Mouse (Mus musculus): Measurements from ENCODE around the gene Usp54.
"Not testable (repeated sequence)": the region's sequence is repeated elsewhere in the genome, so short reads cannot be mapped to it uniquely, and the experiment has no call there.

Gene Usp54

GRCm38 (mm10) chr14:20610146-20610545 is 30.7 kb downstream of the Usp54 start:
- no peak for DNase-seq (ENCODE audit: low spot score)

GRCm38 (mm10) chr14:20609519-20609918 is 31.3 kb downstream of the Usp54 start:
- no peak for DNase-seq (ENCODE audit: low spot score)

DNA sequence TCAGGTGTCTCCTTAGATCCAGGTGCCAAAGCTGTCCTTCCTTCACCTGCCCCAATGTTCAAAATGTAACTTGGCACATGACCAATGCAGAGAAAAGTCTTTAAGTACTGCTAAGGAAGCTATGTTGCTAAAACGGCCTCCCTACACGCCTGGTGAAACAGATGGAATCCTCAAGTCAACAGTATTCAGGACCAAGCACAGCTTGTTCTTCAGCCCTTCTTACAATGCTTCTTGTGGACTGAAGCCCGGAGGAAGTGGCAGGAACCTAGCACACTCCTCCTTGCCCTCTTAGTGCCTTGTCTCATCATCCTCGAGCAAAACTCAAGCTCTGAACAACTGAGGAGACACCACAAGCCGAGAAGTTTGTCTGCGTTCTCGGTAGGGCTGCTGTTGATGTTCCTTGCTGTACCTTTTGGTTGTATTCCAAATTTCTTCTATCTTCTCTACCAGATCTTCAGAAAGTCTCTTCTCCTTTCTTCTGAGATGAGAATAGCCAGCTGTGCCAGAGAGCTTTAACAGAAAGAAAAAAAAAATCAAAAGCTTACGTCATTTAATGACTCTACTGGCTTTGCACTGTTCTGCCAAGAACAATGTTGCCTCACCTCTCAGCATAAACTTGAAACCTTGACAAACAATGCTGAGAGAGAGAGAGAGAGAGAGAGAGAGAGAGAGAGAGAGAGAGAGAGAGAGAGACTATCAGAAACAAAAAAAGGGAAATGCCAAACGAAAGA is 33.3 kb downstream of the Usp54 start:
- peak; percentile 7 for DNase-seq (ENCODE audit: low spot score)

GRCm38 (mm10) chr14:20601287-20601686 is 39.6 kb downstream of the Usp54 start:
- no peak for DNase-seq (ENCODE audit: low spot score)

DNA sequence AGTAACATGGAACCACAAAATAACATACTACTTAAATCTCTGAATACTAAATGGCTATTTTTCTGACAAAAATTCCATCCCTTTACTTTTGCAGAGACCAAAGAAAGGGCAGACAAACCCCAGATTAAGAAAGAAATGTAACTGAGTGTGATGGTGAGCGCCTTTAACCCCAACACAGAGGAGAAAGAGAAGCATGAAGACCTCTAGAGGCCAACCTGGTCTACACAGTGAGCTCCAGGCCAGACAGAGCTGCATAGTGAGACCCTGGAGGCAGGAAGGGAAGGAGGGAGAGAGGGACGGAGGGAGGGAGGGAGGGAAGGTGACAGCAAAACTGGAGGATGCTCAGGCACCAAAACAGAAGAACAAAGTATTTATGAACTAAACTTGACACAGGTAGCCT is 40.7 kb downstream of the Usp54 start:
- DNase-seq (ENCODE audit: low spot score) = no peak

GRCm38 (mm10) chr14:20599542-20599941 is 41.3 kb downstream of the Usp54 start:
- DNase-seq (ENCODE audit: low spot score) = no peak

GRCm38 (mm10) chr14:20595781-20596180 is 45.1 kb downstream of the Usp54 start:
- DNase-seq (ENCODE audit: low spot score) = no peak

- no peak for DNase-seq (ENCODE audit: low spot score)
Measured at GRCm38 (mm10) chr14:20587458-20587857, 53.4 kb downstream of the Usp54 start.

DNA sequence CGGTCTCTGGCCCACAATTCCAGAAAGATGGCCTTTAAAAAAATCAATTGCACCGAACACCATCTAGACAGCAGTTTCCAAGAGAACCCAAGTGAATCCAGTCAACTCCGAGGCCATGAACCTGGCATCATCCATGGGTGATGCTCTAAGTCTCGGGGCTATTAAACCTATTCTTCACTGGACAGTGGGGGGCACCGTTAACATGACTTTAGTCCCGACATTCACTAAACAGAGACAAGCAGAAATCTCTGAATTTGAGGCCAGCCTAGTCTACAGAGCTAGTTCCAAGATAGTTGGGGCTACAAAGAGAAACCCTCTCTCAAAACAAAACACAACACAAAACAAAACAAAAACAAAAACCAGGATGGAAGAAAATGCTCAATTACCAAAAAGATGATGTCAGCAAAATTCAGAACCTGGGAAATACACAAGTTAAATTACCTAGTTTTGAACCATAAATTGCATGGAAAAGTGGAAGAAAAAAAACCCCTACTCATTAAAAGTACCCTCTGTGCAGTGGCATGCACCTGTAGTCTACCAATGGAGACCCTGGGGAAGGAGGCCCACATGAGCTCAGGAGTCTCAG is 61.9 kb downstream of the Usp54 start:
- no peak for DNase-seq (ENCODE audit: low spot score)

DNA sequence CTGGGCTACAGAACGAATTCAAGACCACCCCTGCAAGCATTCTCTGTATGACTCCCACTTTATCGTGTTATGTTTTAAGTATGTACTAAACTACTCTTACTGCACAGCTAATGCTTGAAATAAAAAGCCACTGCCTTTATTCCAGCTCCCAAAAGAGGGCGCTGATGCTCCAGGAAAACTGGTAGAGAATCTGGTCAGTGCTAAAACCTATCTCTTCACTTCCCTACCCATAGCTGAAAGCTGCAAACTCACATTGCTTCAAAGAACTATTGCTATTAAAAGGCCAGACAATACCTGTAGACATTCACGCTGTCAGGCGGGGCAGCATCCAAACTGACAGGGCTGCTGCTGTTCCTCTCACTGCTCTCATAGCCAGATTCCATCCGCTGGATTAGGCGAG is 64.7 kb downstream of the Usp54 start:
- DNase-seq (ENCODE audit: low spot score) = peak; percentile 68

- DNase-seq (ENCODE audit: low spot score) = not testable (repeated sequence)
Measured at GRCm38 (mm10) chr14:20573196-20573595, 67.7 kb downstream of the Usp54 start.

- no peak for DNase-seq (ENCODE audit: low spot score)
Measured at GRCm38 (mm10) chr14:20565256-20566021, 75.4 kb downstream of the Usp54 start.

GRCm38 (mm10) chr14:20564692-20565091 is 76.2 kb downstream of the Usp54 start:
- no peak for DNase-seq (ENCODE audit: low spot score)

GRCm38 (mm10) chr14:20561897-20562296 is 79.0 kb downstream of the Usp54 start:
- no peak for DNase-seq (ENCODE audit: low spot score)

- no peak for DNase-seq (ENCODE audit: low spot score)
Measured at GRCm38 (mm10) chr14:20550136-20550535, 90.7 kb downstream of the Usp54 start.

GRCm38 (mm10) chr14:20546415-20546814 is 94.4 kb downstream of the Usp54 start, which contains the start of gene Ppp3cb:
TSS of gene Ppp3cb (minus strand) at chr14:20546573.
- peak; percentile 86 for DNase-seq (ENCODE audit: low spot score)

DNA sequence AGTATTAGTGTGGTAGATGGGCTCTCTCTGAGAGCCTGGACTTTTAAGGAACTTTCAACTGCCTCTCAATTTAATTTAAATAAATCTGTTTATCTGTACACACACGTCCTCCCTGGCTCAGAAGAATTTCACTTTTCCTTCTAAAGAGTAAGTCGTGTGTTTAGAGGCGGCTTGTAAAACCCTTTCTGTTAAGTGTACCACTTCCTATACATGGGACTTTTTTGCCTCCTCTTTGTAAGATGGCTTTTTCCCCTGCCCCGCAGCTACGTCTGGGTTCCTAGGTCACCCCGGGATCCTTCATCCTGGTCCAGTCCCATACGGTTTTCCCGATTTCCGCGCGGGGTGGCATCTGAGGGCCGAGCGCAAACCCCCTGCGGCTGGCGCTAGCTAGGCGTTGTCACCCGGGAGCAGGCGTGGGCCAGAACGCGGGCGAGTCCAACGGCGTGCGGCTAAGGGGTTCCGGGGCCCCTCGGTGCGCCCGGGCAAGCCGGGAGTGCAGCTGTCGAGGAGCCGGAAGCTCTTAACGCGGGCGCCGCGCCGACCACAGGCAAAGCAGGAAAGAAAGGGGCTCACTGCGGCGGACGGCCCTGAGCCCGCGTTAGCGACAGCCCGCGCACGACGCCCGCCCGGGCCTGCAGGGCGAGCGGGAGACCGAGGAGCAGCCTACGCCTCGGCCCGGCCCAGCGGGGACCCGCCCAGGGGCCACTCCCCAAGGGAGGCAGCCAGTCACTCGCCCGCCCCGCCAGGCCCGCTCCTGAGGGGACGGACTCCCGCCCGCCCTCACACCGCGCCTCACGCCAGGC is 95.1 kb downstream of the Usp54 start:
- DNase-seq (ENCODE audit: low spot score) = peak; percentile 89

DNA sequence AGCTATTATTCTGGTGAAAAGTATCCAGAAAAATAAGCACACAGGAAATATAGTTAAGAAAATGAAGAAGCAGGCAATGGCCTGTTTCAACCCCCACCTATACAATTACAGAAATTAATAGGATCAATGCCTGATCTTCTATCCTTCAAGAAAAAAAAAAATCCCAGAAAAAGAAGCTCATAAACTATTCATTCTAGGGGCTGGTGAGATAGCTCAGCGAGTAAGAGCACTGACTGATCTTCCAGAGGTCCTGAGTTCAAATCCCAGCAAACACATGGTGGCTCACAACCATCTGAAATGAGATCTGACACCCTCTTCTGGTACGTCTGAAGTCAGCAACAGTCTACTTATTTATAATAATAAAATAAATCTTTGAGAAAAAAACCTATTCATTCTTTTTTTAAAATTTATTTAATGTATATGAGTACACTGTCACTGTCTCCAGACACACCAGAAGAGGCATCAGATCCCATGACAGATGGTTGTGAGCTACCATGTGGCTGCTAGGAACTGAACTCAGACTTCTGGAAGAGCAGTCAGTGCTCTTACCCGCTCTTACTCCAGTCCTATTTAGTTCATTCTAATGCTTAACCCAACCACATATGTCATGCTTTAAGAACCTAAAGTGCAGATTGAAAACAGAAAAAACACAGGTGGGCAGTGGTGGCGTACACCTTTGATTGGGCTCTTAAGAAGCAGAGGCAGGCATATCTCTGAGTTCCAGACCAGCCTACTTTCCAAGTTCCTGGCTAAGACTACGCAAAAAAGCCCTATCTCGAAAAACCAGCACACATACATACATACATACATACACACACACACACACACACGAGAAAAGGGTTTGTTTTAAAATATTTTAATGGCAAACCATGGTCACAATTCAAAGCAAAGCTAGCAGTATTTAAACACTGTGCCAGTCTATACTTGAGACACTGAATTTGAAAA is 96.1 kb downstream of the Usp54 start:
- peak; percentile 6 for DNase-seq (ENCODE audit: low spot score)

DNA sequence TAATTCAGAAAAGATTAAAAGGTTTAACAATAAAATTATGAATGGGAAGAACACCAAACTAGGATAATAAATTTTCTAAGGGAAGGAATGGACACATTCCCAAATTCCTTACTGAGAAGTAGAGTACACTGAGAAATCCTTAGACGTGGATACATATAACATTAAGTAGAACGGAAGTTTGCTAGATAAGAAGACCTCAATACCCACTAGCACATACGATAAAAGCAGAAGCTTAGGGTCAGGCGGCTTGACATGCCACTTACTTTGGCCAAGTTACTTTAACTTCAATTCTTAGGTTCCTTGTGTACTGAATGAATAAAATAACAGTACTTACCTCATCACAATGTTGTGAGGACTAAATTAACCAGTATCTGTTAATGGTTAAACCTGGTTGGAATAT is 111.2 kb downstream of the Usp54 start:
- no peak for DNase-seq (ENCODE audit: low spot score)

GRCm38 (mm10) chr14:20520179-20520578 is 120.7 kb downstream of the Usp54 start:
- no peak for DNase-seq (ENCODE audit: low spot score)

DNA sequence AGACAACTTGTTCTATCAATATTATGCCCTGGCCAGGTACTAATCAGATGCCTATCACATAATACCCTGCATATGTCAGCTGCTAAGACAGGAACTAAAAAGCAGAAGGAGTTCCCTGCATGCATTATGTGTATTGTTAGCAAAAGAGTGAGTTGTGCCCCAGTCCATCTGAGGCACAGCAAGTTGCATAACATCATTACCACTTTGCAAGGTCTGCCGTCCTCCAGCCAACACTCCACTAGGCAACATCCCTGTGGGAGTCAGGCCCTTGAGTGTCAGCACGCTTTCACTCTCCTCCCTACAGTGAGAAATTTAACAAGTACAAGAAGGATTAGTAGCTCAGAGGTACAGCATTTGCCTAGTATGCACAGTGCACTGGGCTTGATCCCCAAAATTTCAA is 132.4 kb downstream of the Usp54 start:
- no peak for DNase-seq (ENCODE audit: low spot score)

All from MN1 (cell line).